Mouse (Mus musculus) stomach, embryonic 16.5 days (tissue): ENCODE results near the gene Rab4b. TPM values are rescaled to one million over a fixed set of nuclear protein-coding genes. Genes with fewer than 3 reads are reported as not detected.

Experiments
- ATAC-seq: fragments of 200-750 bp; cut with Nextera tagmentation; 2 replicates; pipeline ENCODE4 v1.8.0; 2017; ENCODE audit warnings: moderate number of reproducible peaks, moderate TSS enrichment; ENCODE audit not compliant: insufficient read depth, low FRiP score
- H3K27ac ChIP-seq: fragments of 300-500 bp; sonication (generic); 2 replicates; pipeline ENCODE4 v1.5.1; 2014; ENCODE audit warnings: low read length
- H3K27me3 ChIP-seq: fragments of 300-500 bp; sonication (generic); 2 replicates; pipeline ENCODE4 v1.6.1; 2014; ENCODE audit warnings: low read length, control low read depth, mixed read lengths; ENCODE audit not compliant: control insufficient read depth, insufficient read depth
- H3K36me3 ChIP-seq: fragments of 300-500 bp; sonication (generic); 2 replicates; pipeline ENCODE4 v1.6.1; 2014; ENCODE audit warnings: low read length; ENCODE audit not compliant: control insufficient read depth, insufficient read depth
- H3K4me1 ChIP-seq: fragments of 300-500 bp; sonication (generic); 2 replicates; pipeline ENCODE4 v1.6.1; 2014; ENCODE audit warnings: low read length, control low read depth, mixed read lengths; ENCODE audit not compliant: control insufficient read depth, insufficient read depth
- H3K4me2 ChIP-seq: fragments of 300-500 bp; sonication (generic); 2 replicates; pipeline ENCODE4 v1.6.1; 2014; ENCODE audit warnings: low read depth, low read length, mixed read lengths
- H3K4me3 ChIP-seq: fragments of 300-500 bp; sonication (generic); replicated peaks from 2 replicates; pipeline ENCODE4 v1.5.1; 2014; ENCODE audit warnings: mild to moderate bottlenecking, low read length
- H3K9ac ChIP-seq: fragments of 300-500 bp; sonication (generic); 2 replicates; pipeline ENCODE4 v1.6.1; 2014; ENCODE audit warnings: low read length
- H3K9me3 ChIP-seq: fragments of 300-500 bp; sonication (generic); replicated peaks from 2 replicates; pipeline ENCODE4 v1.6.1; 2016; ENCODE audit warnings: low read length, control low read depth; ENCODE audit not compliant: control insufficient read depth
- WGBS: fragments of 180-500 bp; shearing (Covaris S2); extraction: QIAGEN DNeasy Blood & Tissue Kit; methylation state at CpG from one replicate; pipeline ENCODE4 v1.1.7; 2014; 5-methylcytosine and 5-hydroxymethylcytosine counted together
- polyA plus RNA-seq: library from polyadenylated mRNA; unstranded; fragments of >200 nt; fragmentation: Nextera tagmentation; extraction: Ambion mirVana; gene quantifications from 2 replicates; pipeline ENCODE4 v1.2.1, GENCODE M21; 2015

Gene Rab4b
- polyA plus RNA-seq, 1 experiment from 2014 or later, result 68.9 TPM

DNA sequence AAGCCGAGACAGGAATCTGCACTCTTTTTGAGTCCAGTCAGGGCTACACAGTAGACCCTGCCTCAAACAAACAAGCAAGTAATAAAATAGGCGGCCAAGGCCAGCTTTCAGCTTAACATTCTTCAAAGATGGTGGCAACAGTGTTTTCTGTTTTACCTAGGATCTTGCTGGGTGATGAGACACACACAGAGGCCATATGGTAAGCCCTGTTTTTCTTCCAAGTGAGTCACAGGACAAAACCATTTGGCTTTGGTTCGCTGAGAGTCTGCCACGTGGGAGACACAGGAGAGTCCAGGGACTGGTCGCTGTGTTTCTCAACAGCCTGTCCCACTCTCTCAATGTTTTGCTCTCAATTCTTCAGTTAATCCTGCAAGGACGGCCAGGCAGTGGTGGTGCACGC lies 39.9 kb upstream of the Rab4b start:
- no peak for ATAC-seq
- Histone ChIP-seq H3K36me3 (peaks cover 13% of the 10 kb centered on the region), H3K9me3 (no peaks in the 10 kb centered on the region), H3K9ac (no peak overlapping the region), H3K4me2 (no peak overlapping the region), H3K27me3 (no peaks in the 10 kb centered on the region), H3K27ac (no peak overlapping the region), H3K4me1 (peaks cover 3% of the 10 kb centered on the region; the same call in 1 of the 2 replicates), H3K4me3 (no peak overlapping the region)
- WGBS, result 85% methylated on average over 7 of the region's 7 CpGs

DNA sequence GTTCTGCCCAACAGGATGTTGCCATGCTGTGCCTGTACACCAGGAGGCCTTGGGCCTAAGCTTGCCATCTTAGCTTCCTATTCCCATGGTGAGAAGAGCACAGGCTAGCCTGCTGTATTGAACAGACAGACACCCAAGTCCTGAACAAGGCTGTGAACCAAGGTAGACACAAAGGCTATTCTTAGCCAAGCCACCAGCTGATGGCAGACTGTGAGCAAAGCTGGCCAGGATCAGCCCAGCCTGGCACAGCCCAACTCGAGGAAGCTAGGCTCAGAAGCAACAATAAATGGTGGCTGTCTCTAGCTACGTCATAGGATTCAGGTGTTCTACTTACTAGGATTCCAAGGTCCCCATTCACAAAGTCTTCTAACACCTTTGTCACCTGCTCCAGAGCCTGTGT lies 33.9 kb upstream of the Rab4b start:
- Histone ChIP-seq H3K4me3 (no peak overlapping the region), H3K27me3 (no peaks in the 10 kb centered on the region), H3K4me1 (no peaks in the 10 kb centered on the region), H3K9me3 (no peaks in the 10 kb centered on the region), H3K36me3 (peaks cover 36% of the 10 kb centered on the region), H3K27ac (no peak overlapping the region), H3K9ac (no peak overlapping the region), H3K4me2 (no peak overlapping the region)
- no peak for ATAC-seq
- 86% methylated on average over 2 of the region's 2 CpGs for WGBS

GRCm38 (mm10) chr7:27203730-27204449 lies 25.2 kb upstream of the Rab4b start:
- 91% methylated on average over 8 of the region's 8 CpGs for WGBS
- Histone ChIP-seq H3K27me3 (no peaks in the 10 kb centered on the region), H3K4me3 (no peak overlapping the region), H3K27ac (no peak overlapping the region), H3K4me1 (no peaks in the 10 kb centered on the region), H3K36me3 (peaks cover 11% of the 10 kb centered on the region), H3K9ac (no peak overlapping the region), H3K4me2 (no peak overlapping the region), H3K9me3 (no peaks in the 10 kb centered on the region)
- ATAC-seq, result 0 out of 2 replicates have a peak, but pooled peaks have one; percentile 18

- Histone ChIP-seq H3K4me1 (peaks cover 8% of the 10 kb centered on the region), H3K36me3 (no peaks in the 10 kb centered on the region; the same call in 1 of the 2 replicates), H3K4me3 (no peak overlapping the region), H3K9ac (no peak overlapping the region), H3K9me3 (no peaks in the 10 kb centered on the region), H3K4me2 (no peak overlapping the region), H3K27ac (no peak overlapping the region), H3K27me3 (no peaks in the 10 kb centered on the region)
- ATAC-seq, result no peak
- WGBS, result 94% methylated on average over 8 of the region's 8 CpGs
Measured at GRCm38 (mm10) chr7:27198779-27199178, 20.1 kb upstream of the Rab4b start.

DNA sequence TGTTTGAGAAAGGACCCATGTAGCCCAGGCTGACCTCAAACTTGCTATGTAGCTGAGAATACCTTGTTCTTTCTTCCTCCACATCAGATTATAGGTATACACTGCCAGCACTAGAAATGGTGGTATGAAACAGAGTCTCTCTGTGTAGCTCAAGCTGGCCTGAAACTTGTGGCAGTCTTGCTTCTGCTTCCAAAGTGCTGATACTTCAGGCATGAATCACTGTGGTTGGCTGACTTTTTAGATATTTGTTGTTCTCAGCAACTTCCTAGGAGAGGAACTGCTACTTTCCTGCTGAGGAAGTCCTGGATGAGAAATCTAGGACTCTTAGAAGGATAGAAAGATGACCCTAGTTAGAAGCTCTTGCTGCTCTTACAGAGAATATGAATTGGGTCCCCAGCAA lies 19.7 kb upstream of the Rab4b start:
- Histone ChIP-seq H3K4me1 (peaks cover 8% of the 10 kb centered on the region), H3K36me3 (no peaks in the 10 kb centered on the region; the same call in 1 of the 2 replicates)

GRCm38 (mm10) chr7:27197634-27198033 lies 18.9 kb upstream of the Rab4b start:
- peaks cover 8% of the 10 kb centered on the region for H3K4me1 ChIP-seq
- no peak for ATAC-seq

More for the DNA sequence above, 19.7 kb upstream of the Rab4b start:
- Histone ChIP-seq H3K27ac (no peak overlapping the region), H3K9me3 (no peaks in the 10 kb centered on the region), H3K4me3 (no peak overlapping the region), H3K4me2 (no peak overlapping the region), H3K9ac (no peak overlapping the region), H3K27me3 (no peaks in the 10 kb centered on the region)
- ATAC-seq, result no peak

DNA sequence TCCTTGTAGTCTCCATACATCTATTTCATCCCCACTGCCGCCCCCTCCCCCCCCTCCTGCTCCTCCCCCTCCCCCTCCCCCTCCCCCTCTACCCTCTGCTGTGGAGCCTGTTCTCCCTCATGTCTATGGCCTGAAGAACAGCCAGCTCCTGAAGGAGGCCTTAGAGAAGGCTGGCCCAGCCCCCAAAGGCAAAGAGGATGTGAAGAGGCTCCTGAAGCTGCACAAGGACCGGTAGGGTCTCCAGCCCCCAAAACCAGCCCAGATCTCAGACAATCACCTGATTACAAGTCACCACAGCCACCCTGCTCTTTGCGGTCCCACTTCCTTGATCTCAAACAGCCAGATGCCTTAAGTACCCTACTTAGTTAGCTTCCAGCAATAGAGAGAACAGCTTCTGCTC lies 18.4 kb upstream of the Rab4b start:
- H3K4me3 ChIP-seq, result no peak overlapping the region
- no peak overlapping the region for H3K27ac ChIP-seq
- 85% methylated on average over 3 of the region's 3 CpGs for WGBS
- no peaks in the 10 kb centered on the region for H3K27me3 ChIP-seq
- peaks cover 8% of the 10 kb centered on the region for H3K4me1 ChIP-seq
- peaks cover 8% of the 10 kb centered on the region; the same call in 1 of the 2 replicates for H3K36me3 ChIP-seq
- no peaks in the 10 kb centered on the region for H3K9me3 ChIP-seq
- H3K9ac ChIP-seq, result no peak overlapping the region
- no peak for ATAC-seq
- no peak overlapping the region for H3K4me2 ChIP-seq

More at GRCm38 (mm10) chr7:27197634-27198033, 18.9 kb upstream of the Rab4b start:
- Histone ChIP-seq H3K9me3 (no peaks in the 10 kb centered on the region), H3K4me3 (no peak overlapping the region), H3K9ac (no peak overlapping the region), H3K27ac (no peak overlapping the region), H3K4me2 (no peak overlapping the region), H3K27me3 (no peaks in the 10 kb centered on the region), H3K36me3 (peaks cover 7% of the 10 kb centered on the region; the same call in 1 of the 2 replicates)
- WGBS, result 91% methylated on average over 8 of the region's 8 CpGs

GRCm38 (mm10) chr7:27195681-27196611 lies 17.2 kb upstream of the Rab4b start, which contains the start of the genes BC024978 and Snrpa:
BC024978 (plus strand) TSS chr7:27195781.
Snrpa (minus strand) TSS chr7:27196271.
- H3K4me3 ChIP-seq, result peak within 1 kb of the TSS; percentile 98
- H3K9me3 ChIP-seq, result no peaks in the 10 kb centered on the region
- under 1% methylated on average over 64 of the region's 64 CpGs for WGBS
- peak within 1 kb of the TSS; percentile 96 for H3K9ac ChIP-seq
- peaks cover 17% of the 10 kb centered on the region for H3K36me3 ChIP-seq
- peaks cover 8% of the 10 kb centered on the region for H3K4me1 ChIP-seq
- H3K27me3 ChIP-seq, result no peaks in the 10 kb centered on the region
- H3K27ac ChIP-seq, result peak within 1 kb of the TSS; percentile 100
- ATAC-seq, result peak; percentile 99
- peak within 1 kb of the TSS; percentile 96 for H3K4me2 ChIP-seq

DNA sequence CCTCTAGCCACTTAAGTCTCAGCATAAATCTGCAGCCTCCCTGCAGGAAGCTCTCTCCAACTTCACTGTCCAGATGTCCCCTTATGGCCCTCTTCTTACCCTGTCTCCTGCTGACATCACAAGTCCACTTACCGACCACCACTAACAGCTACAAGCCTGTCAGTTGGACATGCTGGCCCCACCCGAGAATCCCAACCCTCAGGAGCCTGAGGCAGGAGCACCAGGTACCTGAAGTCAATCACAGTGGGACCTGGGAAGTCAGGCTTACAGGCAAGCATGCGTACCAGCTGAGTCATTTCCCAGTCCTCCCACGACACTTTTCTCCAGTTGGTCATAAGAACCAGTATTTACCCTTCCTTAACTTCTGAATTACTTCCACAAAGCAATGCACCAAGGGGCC lies 15.0 kb upstream of the Rab4b start:
- no peak for ATAC-seq
- H3K4me3 ChIP-seq, result no peak overlapping the region
- H3K9me3 ChIP-seq, result no peaks in the 10 kb centered on the region
- H3K4me1 ChIP-seq, result peaks cover 8% of the 10 kb centered on the region
- peaks cover 40% of the 10 kb centered on the region for H3K36me3 ChIP-seq
- H3K27ac ChIP-seq, result no peak overlapping the region
- no peaks in the 10 kb centered on the region for H3K27me3 ChIP-seq
- H3K4me2 ChIP-seq, result no peak overlapping the region
- 70% methylated on average over 4 of the region's 4 CpGs for WGBS
- H3K9ac ChIP-seq, result peak overlapping the region; percentile 27; the same call in 1 of the 2 replicates
